Mouse (Mus musculus): ENCODE data around the gene Mras. TPM values are rescaled to one million over a fixed set of nuclear protein-coding genes. Genes with fewer than 3 reads are reported as not detected.

The Mras gene
- polyA plus RNA-seq, 1 experiment from 2014 or later, result 47.5 TPM

DNA sequence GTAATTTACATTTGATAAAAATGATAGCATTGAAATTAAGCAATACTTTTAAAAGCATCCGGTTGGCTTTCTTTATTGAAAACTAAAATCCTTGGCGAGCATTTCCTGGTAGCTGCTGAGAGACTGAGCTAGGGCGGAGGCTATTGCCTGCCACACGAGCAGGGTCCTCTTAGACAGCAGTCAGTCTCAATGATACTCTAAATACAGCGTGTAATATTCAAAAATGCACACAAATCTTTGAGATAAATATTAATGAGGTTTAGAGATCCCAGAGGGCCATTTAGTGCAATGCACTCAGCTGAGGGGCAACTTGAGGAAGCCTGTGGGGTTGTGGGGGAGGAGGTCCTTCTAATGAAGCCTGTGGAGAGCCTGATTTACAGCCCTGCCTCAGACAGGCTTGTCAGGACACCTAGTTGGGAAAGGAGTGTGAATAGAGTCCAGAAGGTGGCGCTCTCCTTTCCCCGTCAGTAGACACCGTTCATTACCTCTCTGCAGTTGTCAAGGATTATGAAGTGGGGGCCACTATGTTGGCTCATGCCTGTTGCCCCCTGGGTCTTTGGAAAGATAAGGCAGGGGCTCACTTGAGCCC is 7.5 kb upstream of the Mras start:
- ATAC-seq, result peak; percentile 27; the same call in 1 of the 2 replicates
- Histone ChIP-seq H3K27me3 (replicated peaks; ENCODE audit: control insufficient read depth, insufficient read depth, low read length) (no peaks in the 10 kb centered on the region), H3K9me3 (ENCODE audit: control insufficient read depth, low read length) (no peaks in the 10 kb centered on the region), H3K9ac (replicated peaks; ENCODE audit: low read depth, low read length) (no peak overlapping the region), H3K4me3 (replicated peaks; ENCODE audit: low read length) (no peak overlapping the region), H3K36me3 (ENCODE audit: control insufficient read depth, insufficient read depth) (no peaks in the 10 kb centered on the region), H3K27ac (ENCODE audit: low read length) (no peak overlapping the region), H3K4me1 (replicated peaks; ENCODE audit: control insufficient read depth, insufficient read depth, low read length) (no peaks in the 10 kb centered on the region; the same call in 1 of the 2 replicates), H3K4me2 (ENCODE audit: low read length) (no peak overlapping the region)
- WGBS, result 37% methylated on average over 8 of the region's 8 CpGs

DNA sequence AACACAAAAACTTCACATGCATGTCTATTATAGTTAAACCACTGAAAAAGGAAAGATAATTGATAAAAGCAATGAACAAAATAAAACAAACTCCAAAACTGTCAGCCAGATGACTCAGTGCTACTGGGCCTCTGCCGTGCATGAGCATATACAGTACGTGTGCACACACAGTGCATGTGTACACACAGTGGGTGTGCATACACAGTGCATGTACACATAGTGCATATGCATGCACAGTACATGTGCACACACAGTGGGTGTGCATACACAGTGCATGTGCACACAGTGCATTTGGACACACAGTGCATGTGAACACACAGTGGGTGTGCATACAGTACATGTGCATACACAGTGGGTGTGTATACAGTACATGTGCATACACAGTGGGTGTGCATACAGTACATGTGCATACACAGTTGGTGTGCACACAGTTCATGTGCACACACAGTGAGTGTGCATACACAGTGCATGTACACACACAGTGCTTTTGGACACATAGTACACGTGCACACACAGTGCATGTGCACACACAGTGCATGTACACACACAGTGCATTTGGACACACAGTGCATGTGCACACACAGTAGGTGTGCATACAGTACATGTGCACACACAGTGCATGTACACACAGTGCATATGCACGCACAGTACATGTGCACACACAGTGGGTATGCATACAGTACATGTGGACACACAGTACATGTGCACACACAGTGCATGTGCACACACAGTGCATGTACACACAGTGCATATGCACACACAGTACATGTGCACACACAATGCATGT is 4.7 kb upstream of the Mras start:
- Histone ChIP-seq H3K27me3 (replicated peaks; ENCODE audit: control insufficient read depth, insufficient read depth, low read length) (no peaks in the 10 kb centered on the region), H3K4me1 (replicated peaks; ENCODE audit: control insufficient read depth, insufficient read depth, low read length) (peaks cover 7% of the 10 kb centered on the region), H3K9ac (replicated peaks; ENCODE audit: low read depth, low read length) (no peak overlapping the region), H3K9me3 (ENCODE audit: control insufficient read depth, low read length) (no peaks in the 10 kb centered on the region), H3K4me3 (replicated peaks; ENCODE audit: low read length) (no peak overlapping the region), H3K36me3 (ENCODE audit: control insufficient read depth, insufficient read depth) (no peaks in the 10 kb centered on the region), H3K27ac (ENCODE audit: low read length) (no peak overlapping the region), H3K4me2 (ENCODE audit: low read length) (no peak overlapping the region)
- peak; percentile 39 for ATAC-seq
- WGBS, result 93% methylated on average over 4 of the region's 4 CpGs

DNA sequence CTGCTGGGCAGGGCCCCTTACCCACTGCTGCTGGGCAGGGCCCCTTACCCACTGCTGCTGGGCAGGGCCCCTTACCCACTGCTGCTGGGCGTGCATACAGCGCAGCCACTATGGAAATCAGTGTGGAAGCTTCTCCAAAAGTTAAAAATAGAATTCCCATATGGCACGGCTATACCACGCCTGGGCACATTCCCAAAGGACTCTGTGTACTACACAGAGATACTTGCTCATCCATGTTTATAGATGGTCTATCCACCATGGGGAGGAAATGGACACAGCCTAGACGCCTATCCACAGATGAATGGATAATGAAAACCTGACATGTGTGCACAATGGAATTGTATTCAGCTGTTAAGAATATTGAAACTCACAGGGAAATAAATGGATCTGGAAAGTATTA is 3.8 kb upstream of the Mras start:
- ATAC-seq, result no peak
- WGBS, result 62% methylated on average over 5 of the region's 5 CpGs
- H3K36me3 ChIP-seq (ENCODE audit: control insufficient read depth, insufficient read depth), result no peaks in the 10 kb centered on the region
- no peaks in the 10 kb centered on the region for H3K9me3 ChIP-seq (ENCODE audit: control insufficient read depth, low read length)
- H3K27ac ChIP-seq (ENCODE audit: low read length), result no peak overlapping the region
- no peaks in the 10 kb centered on the region for H3K27me3 ChIP-seq (replicated peaks; ENCODE audit: control insufficient read depth, insufficient read depth, low read length)
- H3K4me1 ChIP-seq (replicated peaks; ENCODE audit: control insufficient read depth, insufficient read depth, low read length), result peaks cover 9% of the 10 kb centered on the region
- no peak overlapping the region for H3K4me2 ChIP-seq (ENCODE audit: low read length)
- H3K4me3 ChIP-seq (replicated peaks; ENCODE audit: low read length), result no peak overlapping the region
- no peak overlapping the region for H3K9ac ChIP-seq (replicated peaks; ENCODE audit: low read depth, low read length)

DNA sequence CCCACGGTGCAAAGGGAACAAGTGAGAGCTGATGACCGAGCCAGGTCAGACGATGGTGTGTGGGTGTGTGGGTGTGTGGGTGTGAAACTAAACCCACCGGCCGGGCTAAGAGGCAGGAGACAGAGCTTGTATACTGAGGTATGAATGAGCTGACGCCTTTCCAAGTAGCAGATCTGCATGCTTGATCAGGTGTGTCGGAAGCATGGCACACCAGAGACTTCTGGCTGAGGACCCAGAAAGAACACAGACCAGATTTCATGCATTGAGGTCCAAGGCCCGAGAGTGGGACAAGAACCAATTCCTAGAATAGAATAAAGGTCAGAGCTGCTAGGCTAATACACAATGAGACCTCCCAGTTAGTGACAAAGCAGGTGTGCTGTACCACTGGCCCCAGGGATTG is 1.9 kb upstream of the Mras start:
- 77% methylated on average over 8 of the region's 8 CpGs for WGBS
- H3K9ac ChIP-seq (replicated peaks; ENCODE audit: low read depth, low read length), result no peak overlapping the region
- H3K4me3 ChIP-seq (replicated peaks; ENCODE audit: low read length), result no peak overlapping the region
- H3K27me3 ChIP-seq (replicated peaks; ENCODE audit: control insufficient read depth, insufficient read depth, low read length), result no peaks in the 10 kb centered on the region
- ATAC-seq, result no peak
- H3K9me3 ChIP-seq (ENCODE audit: control insufficient read depth, low read length), result no peaks in the 10 kb centered on the region
- no peak overlapping the region for H3K27ac ChIP-seq (ENCODE audit: low read length)
- peaks cover 27% of the 10 kb centered on the region for H3K4me1 ChIP-seq (replicated peaks; ENCODE audit: control insufficient read depth, insufficient read depth, low read length)
- no peaks in the 10 kb centered on the region for H3K36me3 ChIP-seq (ENCODE audit: control insufficient read depth, insufficient read depth)
- no peak overlapping the region for H3K4me2 ChIP-seq (ENCODE audit: low read length)

- Histone ChIP-seq H3K4me2 (ENCODE audit: low read length) (no peak overlapping the region), H3K4me3 (replicated peaks; ENCODE audit: low read length) (no peak overlapping the region), H3K27me3 (replicated peaks; ENCODE audit: control insufficient read depth, insufficient read depth, low read length) (no peaks in the 10 kb centered on the region), H3K4me1 (replicated peaks; ENCODE audit: control insufficient read depth, insufficient read depth, low read length) (peaks cover 35% of the 10 kb centered on the region), H3K36me3 (ENCODE audit: control insufficient read depth, insufficient read depth) (no peaks in the 10 kb centered on the region), H3K27ac (ENCODE audit: low read length) (no peak overlapping the region), H3K9me3 (ENCODE audit: control insufficient read depth, low read length) (no peaks in the 10 kb centered on the region), H3K9ac (replicated peaks; ENCODE audit: low read depth, low read length) (no peak overlapping the region)
- WGBS, result 74% methylated on average over 12 of the region's 12 CpGs
- ATAC-seq, result no peak
Measured at GRCm38 (mm10) chr9:99437781-99438565, 792 bp upstream of the Mras start.

DNA sequence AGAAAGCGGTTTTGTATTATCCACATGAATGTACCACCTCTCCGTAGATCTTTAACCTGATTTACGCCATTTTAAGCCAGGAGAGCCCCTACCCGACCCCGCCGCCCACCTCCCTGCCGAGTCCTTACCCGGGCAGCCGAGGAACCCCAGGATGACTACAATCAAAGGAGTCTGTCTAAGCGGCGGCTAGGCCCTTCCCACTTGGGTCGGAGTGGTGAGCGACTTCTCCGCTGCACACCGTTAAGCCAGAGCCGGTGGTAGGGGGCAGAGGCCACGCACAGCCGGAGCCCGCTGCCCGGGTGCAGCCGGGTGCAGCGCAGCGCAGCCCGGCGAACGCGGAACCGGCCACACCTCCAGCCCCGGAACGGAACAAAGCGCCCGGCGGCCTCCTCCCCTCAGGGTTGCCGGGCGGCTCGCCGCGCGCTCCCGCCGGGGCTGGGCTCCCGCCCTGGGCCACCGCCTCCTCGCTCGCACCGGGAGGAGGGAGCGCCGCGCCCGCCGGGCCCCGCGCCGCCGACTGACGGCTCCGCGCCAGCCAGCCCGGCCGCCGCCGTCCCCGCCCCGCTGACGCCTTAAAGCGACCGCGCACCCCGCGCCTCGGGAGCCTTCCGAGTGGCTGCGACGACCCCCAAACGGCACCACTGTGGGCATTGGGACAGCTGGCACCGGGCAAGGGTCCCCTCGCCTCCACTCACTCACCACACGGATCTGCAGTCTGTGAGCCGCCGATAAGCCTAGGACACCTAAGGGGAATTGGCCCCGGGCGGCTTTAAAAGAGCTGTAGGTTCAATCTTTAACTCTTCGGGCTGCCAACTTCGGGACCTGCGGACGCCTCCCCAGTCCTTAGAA is 775 bp downstream of the Mras start:
- ATAC-seq, result peak; percentile 81
- Histone ChIP-seq H3K27ac (ENCODE audit: low read length) (peak overlapping the region; percentile 87), H3K4me1 (replicated peaks; ENCODE audit: control insufficient read depth, insufficient read depth, low read length) (peaks cover 39% of the 10 kb centered on the region), H3K4me2 (ENCODE audit: low read length) (peak overlapping the region; percentile 94), H3K36me3 (ENCODE audit: control insufficient read depth, insufficient read depth) (no peaks in the 10 kb centered on the region), H3K9me3 (ENCODE audit: control insufficient read depth, low read length) (no peaks in the 10 kb centered on the region), H3K9ac (replicated peaks; ENCODE audit: low read depth, low read length) (peak overlapping the region; percentile 96), H3K27me3 (replicated peaks; ENCODE audit: control insufficient read depth, insufficient read depth, low read length) (no peaks in the 10 kb centered on the region), H3K4me3 (replicated peaks; ENCODE audit: low read length) (peak overlapping the region; percentile 92)
- WGBS, result under 1% methylated on average over 65 of the region's 86 CpGs

DNA sequence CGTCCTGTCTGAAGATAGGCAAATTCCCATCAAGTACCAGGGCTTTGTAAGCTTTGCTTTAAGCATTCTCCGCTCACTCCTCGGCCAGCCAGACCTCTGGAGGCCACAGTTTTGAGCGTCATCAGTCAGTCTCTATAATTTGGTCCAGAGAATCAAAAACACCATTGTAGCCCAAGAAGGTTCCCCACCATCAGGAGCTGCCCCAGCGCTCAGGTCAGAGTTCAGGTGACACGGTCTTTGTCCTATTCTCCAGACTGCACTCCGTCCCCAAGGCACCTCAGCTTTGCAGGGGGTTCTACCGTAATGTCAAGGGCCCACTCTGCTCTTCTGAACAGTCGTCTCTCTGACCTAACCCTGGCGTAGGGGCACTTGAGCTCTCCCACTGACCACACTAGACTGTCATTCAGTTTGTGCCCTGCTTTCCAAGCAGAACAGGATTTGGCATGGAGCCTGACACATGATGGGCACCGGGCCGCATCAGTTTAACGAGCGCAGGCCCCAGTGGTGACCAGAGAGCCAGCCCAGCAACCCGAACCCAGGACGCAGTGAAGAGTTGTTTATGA is 1.5 kb downstream of the Mras start:
- Histone ChIP-seq H3K27me3 (replicated peaks; ENCODE audit: control insufficient read depth, insufficient read depth, low read length) (no peaks in the 10 kb centered on the region), H3K27ac (ENCODE audit: low read length) (peak overlapping the region; percentile 87), H3K9me3 (ENCODE audit: control insufficient read depth, low read length) (no peaks in the 10 kb centered on the region), H3K36me3 (ENCODE audit: control insufficient read depth, insufficient read depth) (no peaks in the 10 kb centered on the region), H3K4me1 (replicated peaks; ENCODE audit: control insufficient read depth, insufficient read depth, low read length) (peaks cover 39% of the 10 kb centered on the region), H3K9ac (replicated peaks; ENCODE audit: low read depth, low read length) (peak overlapping the region; percentile 96), H3K4me2 (ENCODE audit: low read length) (peak overlapping the region; percentile 94), H3K4me3 (replicated peaks; ENCODE audit: low read length) (peak overlapping the region; percentile 92)
- WGBS, result 10% methylated on average over 16 of the region's 16 CpGs
- ATAC-seq, result peak; percentile 29

DNA sequence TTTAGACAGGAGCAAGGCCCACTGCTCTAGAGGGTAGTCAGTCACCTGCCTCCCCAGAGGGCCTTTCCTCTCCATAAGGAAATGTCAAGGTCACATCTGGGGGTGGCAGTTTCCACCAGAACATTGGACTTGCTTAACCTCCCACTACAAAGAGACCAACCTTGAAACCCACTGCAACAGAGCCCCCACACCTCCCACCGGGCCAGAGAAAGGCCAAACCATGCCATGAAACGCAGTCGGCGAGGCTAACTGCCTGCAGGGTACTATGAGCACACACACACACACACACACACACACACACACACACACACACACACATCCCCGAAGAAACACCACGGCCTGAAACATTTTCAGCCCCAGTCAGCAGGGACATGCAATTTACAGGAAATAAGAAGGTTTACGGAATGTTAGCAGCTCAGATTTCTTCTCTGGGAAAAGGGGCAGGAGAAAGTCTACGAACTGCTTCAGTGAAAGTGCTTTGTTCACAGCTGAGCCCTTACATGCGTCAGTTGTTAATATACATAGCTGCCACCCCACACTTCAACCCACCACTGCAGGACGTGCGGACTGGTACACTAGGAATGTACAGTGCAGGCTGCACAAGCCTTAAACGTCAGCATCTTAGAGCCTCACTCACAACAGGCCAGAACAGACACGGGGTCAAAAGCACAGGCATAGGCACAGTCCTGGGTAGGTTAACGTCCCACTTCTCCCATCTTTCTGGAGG is 2.1 kb downstream of the Mras start:
- peak overlapping the region; percentile 92 for H3K4me3 ChIP-seq (replicated peaks; ENCODE audit: low read length)
- H3K9me3 ChIP-seq (ENCODE audit: control insufficient read depth, low read length), result no peaks in the 10 kb centered on the region
- ATAC-seq, result peak; percentile 26
- peaks cover 39% of the 10 kb centered on the region for H3K4me1 ChIP-seq (replicated peaks; ENCODE audit: control insufficient read depth, insufficient read depth, low read length)
- no peaks in the 10 kb centered on the region for H3K27me3 ChIP-seq (replicated peaks; ENCODE audit: control insufficient read depth, insufficient read depth, low read length)
- H3K36me3 ChIP-seq (ENCODE audit: control insufficient read depth, insufficient read depth), result no peaks in the 10 kb centered on the region
- H3K4me2 ChIP-seq (ENCODE audit: low read length), result peak overlapping the region; percentile 94
- peak overlapping the region; percentile 87 for H3K27ac ChIP-seq (ENCODE audit: low read length)
- peak overlapping the region; percentile 96 for H3K9ac ChIP-seq (replicated peaks; ENCODE audit: low read depth, low read length)
- 21% methylated on average over 14 of the region's 14 CpGs for WGBS
